Mouse (Mus musculus): ENCODE measurements around the gene Zfp981. TPM values are rescaled to one million over a fixed set of nuclear protein-coding genes. Genes with fewer than 3 reads are reported as not detected.
"Not testable (repeated sequence)": the region's sequence is repeated elsewhere in the genome, so short reads cannot be mapped to it uniquely, and the experiment has no call there.

Zfp981 gene
- polyA plus RNA-seq, 1 experiment = not detected

- no peak overlapping the region for H3K4me3 ChIP-seq (ENCODE audit: insufficient read depth, low read length)
- H3K27ac ChIP-seq (ENCODE audit: insufficient read depth, low read depth, low read length) = no peak overlapping the region
- TF ChIP-seq POLR2A (IDR thresholded peaks at IDR 0.05; ENCODE audit: borderline replicate concordance, low read depth, low read length) = no peak
- no peak for TF ChIP-seq CTCF (IDR thresholded peaks at IDR 0.05; ENCODE audit: low read depth, low read length)
- no peaks in the 10 kb centered on the region for H3K4me1 ChIP-seq (ENCODE audit: control insufficient read depth, insufficient read depth, low read length)
Observed at GRCm38 (mm10) chr4:146492851-146493250, 9.0 kb upstream of the Zfp981 start.

- not testable (repeated sequence) for H3K4me3 ChIP-seq (ENCODE audit: insufficient read depth, low read length); H3K27ac ChIP-seq (ENCODE audit: insufficient read depth, low read depth, low read length); H3K4me1 ChIP-seq (ENCODE audit: control insufficient read depth, insufficient read depth, low read length)
Observed at GRCm38 (mm10) chr4:146493319-146493907, 8.4 kb upstream of the Zfp981 start.

- no peak overlapping the region for H3K4me3 ChIP-seq (ENCODE audit: insufficient read depth, low read length)
- H3K4me1 ChIP-seq (ENCODE audit: control insufficient read depth, insufficient read depth, low read length) = no peaks in the 10 kb centered on the region
- H3K27ac ChIP-seq (ENCODE audit: insufficient read depth, low read depth, low read length) = no peak overlapping the region
- TF ChIP-seq CTCF (IDR thresholded peaks at IDR 0.05; ENCODE audit: low read depth, low read length) = no peak
- TF ChIP-seq POLR2A (IDR thresholded peaks at IDR 0.05; ENCODE audit: borderline replicate concordance, low read depth, low read length) = no peak
Observed at GRCm38 (mm10) chr4:146494980-146495379, 6.8 kb upstream of the Zfp981 start.

- not testable (repeated sequence) for H3K4me1 ChIP-seq (ENCODE audit: control insufficient read depth, insufficient read depth, low read length); H3K27ac ChIP-seq (ENCODE audit: insufficient read depth, low read depth, low read length); H3K4me3 ChIP-seq (ENCODE audit: insufficient read depth, low read length)
Observed at GRCm38 (mm10) chr4:146497695-146498275, 4.0 kb upstream of the Zfp981 start.

GRCm38 (mm10) chr4:146509029-146509428 lies 7.2 kb downstream of the Zfp981 start:
- not testable (repeated sequence) for H3K27ac ChIP-seq (ENCODE audit: insufficient read depth, low read depth, low read length); H3K4me1 ChIP-seq (ENCODE audit: control insufficient read depth, insufficient read depth, low read length); H3K4me3 ChIP-seq (ENCODE audit: insufficient read depth, low read length)

- H3K27ac ChIP-seq (ENCODE audit: insufficient read depth, low read depth, low read length); H3K4me1 ChIP-seq (ENCODE audit: control insufficient read depth, insufficient read depth, low read length): not testable (repeated sequence)
Observed at GRCm38 (mm10) chr4:146511871-146512270, 10.0 kb downstream of the Zfp981 start.

GRCm38 (mm10) chr4:146516474-146516873 lies 14.6 kb downstream of the Zfp981 start:
- TF ChIP-seq CTCF (IDR thresholded peaks at IDR 0.05; ENCODE audit: low read depth, low read length) = no peak
- TF ChIP-seq POLR2A (IDR thresholded peaks at IDR 0.05; ENCODE audit: borderline replicate concordance, low read depth, low read length) = no peak
- no peak overlapping the region for H3K27ac ChIP-seq (ENCODE audit: insufficient read depth, low read depth, low read length)
- no peak overlapping the region for H3K4me3 ChIP-seq (ENCODE audit: insufficient read depth, low read length)
- H3K4me1 ChIP-seq (ENCODE audit: control insufficient read depth, insufficient read depth, low read length) = no peaks in the 10 kb centered on the region

More at GRCm38 (mm10) chr4:146511871-146512270, 10.0 kb downstream of the Zfp981 start:
- not testable (repeated sequence) for H3K4me3 ChIP-seq (ENCODE audit: insufficient read depth, low read length)

- not testable (repeated sequence) for H3K4me3 ChIP-seq (ENCODE audit: insufficient read depth, low read length); H3K4me1 ChIP-seq (ENCODE audit: control insufficient read depth, insufficient read depth, low read length); H3K27ac ChIP-seq (ENCODE audit: insufficient read depth, low read depth, low read length)
Observed at GRCm38 (mm10) chr4:146517150-146517549, 15.3 kb downstream of the Zfp981 start.

GRCm38 (mm10) chr4:146520723-146521122 lies 18.9 kb downstream of the Zfp981 start:
- Histone ChIP-seq H3K4me1 (ENCODE audit: control insufficient read depth, insufficient read depth, low read length) (no peaks in the 10 kb centered on the region), H3K4me3 (ENCODE audit: insufficient read depth, low read length) (no peak overlapping the region), H3K27ac (ENCODE audit: insufficient read depth, low read depth, low read length) (no peak overlapping the region)
- TF ChIP-seq POLR2A (IDR thresholded peaks at IDR 0.05; ENCODE audit: borderline replicate concordance, low read depth, low read length) (no peak), CTCF (IDR thresholded peaks at IDR 0.05; ENCODE audit: low read depth, low read length) (no peak)

GRCm38 (mm10) chr4:146534574-146534973 lies 32.7 kb downstream of the Zfp981 start:
- Histone ChIP-seq H3K4me3 (ENCODE audit: insufficient read depth, low read length) (no peak overlapping the region), H3K4me1 (ENCODE audit: control insufficient read depth, insufficient read depth, low read length) (no peaks in the 10 kb centered on the region), H3K27ac (ENCODE audit: insufficient read depth, low read depth, low read length) (no peak overlapping the region)
- TF ChIP-seq POLR2A (IDR thresholded peaks at IDR 0.05; ENCODE audit: borderline replicate concordance, low read depth, low read length) = no peak
- no peak for TF ChIP-seq CTCF (IDR thresholded peaks at IDR 0.05; ENCODE audit: low read depth, low read length)

GRCm38 (mm10) chr4:146535883-146536282 lies 34.1 kb downstream of the Zfp981 start:
- no peak for TF ChIP-seq POLR2A (IDR thresholded peaks at IDR 0.05; ENCODE audit: borderline replicate concordance, low read depth, low read length)
- TF ChIP-seq CTCF (IDR thresholded peaks at IDR 0.05; ENCODE audit: low read depth, low read length) = no peak
- H3K4me1 ChIP-seq (ENCODE audit: control insufficient read depth, insufficient read depth, low read length) = no peaks in the 10 kb centered on the region
- H3K4me3 ChIP-seq (ENCODE audit: insufficient read depth, low read length) = no peak overlapping the region
- no peak overlapping the region for H3K27ac ChIP-seq (ENCODE audit: insufficient read depth, low read depth, low read length)

- H3K4me1 ChIP-seq (ENCODE audit: control insufficient read depth, insufficient read depth, low read length); H3K27ac ChIP-seq (ENCODE audit: insufficient read depth, low read depth, low read length); H3K4me3 ChIP-seq (ENCODE audit: insufficient read depth, low read length): not testable (repeated sequence)
Observed at GRCm38 (mm10) chr4:146579905-146580873, 78.4 kb downstream of the Zfp981 start.

Measured in bone marrow macrophage, adult 2 months (primary cell).